Mouse (Mus musculus) hindbrain, embryonic 12.5 days (tissue): ENCODE measurements around the gene Pptc7. TPM values are rescaled to one million over a fixed set of nuclear protein-coding genes. Genes with fewer than 3 reads are reported as not detected.

Source experiments
- ATAC-seq: fragments of 200-750 bp; cut with Nextera tagmentation; 2 replicates; pipeline ENCODE4 v1.8.0; 2017; ENCODE audit warnings: moderate TSS enrichment; ENCODE audit not compliant: low FRiP score
- H3K27ac ChIP-seq: fragments of 300-500 bp; sonication (generic); 2 replicates; pipeline ENCODE4 v1.5.1; 2016; ENCODE audit warnings: mild to moderate bottlenecking
- H3K27me3 ChIP-seq: fragments of 300-500 bp; sonication (generic); 2 replicates; pipeline ENCODE4 v1.6.1; 2016; ENCODE audit warnings: mild to moderate bottlenecking
- H3K36me3 ChIP-seq: fragments of 300-500 bp; sonication (generic); 2 replicates; pipeline ENCODE4 v1.6.1; 2016; ENCODE audit warnings: mild to moderate bottlenecking
- H3K4me1 ChIP-seq: fragments of 300-500 bp; sonication (generic); 2 replicates; pipeline ENCODE4 v1.6.1; 2016
- H3K4me2 ChIP-seq: fragments of 300-500 bp; sonication (generic); replicated peaks from 2 replicates; pipeline ENCODE4 v1.6.1; 2016; ENCODE audit warnings: mild to moderate bottlenecking
- H3K4me3 ChIP-seq: fragments of 300-500 bp; sonication (generic); 2 replicates; pipeline ENCODE4 v1.5.1; 2016; ENCODE audit warnings: mild to moderate bottlenecking
- H3K9ac ChIP-seq: fragments of 300-500 bp; sonication (generic); 2 replicates; pipeline ENCODE4 v1.6.1; 2016; ENCODE audit warnings: mild to moderate bottlenecking, moderate library complexity
- H3K9me3 ChIP-seq: fragments of 300-500 bp; sonication (generic); replicated peaks from 2 replicates; pipeline ENCODE4 v1.6.1; 2016; ENCODE audit warnings: mild to moderate bottlenecking
- WGBS: fragments of 180-500 bp; shearing (Covaris S2); methylation state at CpG from one replicate; pipeline ENCODE4 v1.1.7; 2016; 5-methylcytosine and 5-hydroxymethylcytosine counted together
- polyA plus RNA-seq: library from polyadenylated mRNA; unstranded; fragments of >200 nt; fragmentation: Nextera tagmentation; extraction: Ambion mirVana; gene quantifications from 2 replicates; pipeline ENCODE4 v1.2.1, GENCODE M21; 2016

Gene Pptc7
- polyA plus RNA-seq, 1 experiment from 2014 or later: 11.1 TPM

- Histone ChIP-seq H3K27ac (no peak overlapping the region), H3K9ac (no peak overlapping the region), H3K4me2 (no peak overlapping the region), H3K36me3 (peaks cover 14% of the 10 kb centered on the region; the same call in 1 of the 2 replicates), H3K27me3 (no peaks in the 10 kb centered on the region), H3K4me1 (peaks cover 23% of the 10 kb centered on the region), H3K4me3 (no peak overlapping the region), H3K9me3 (no peaks in the 10 kb centered on the region)
- ATAC-seq: no peak
- 93% methylated on average over 4 of the region's 4 CpGs for WGBS
Measured at GRCm38 (mm10) chr5:122288147-122288811, 4.1 kb downstream of the Pptc7 start.

GRCm38 (mm10) chr5:122291149-122291548, 7.0 kb downstream of the Pptc7 start:
- Histone ChIP-seq H3K4me3 (no peak overlapping the region), H3K9me3 (no peaks in the 10 kb centered on the region), H3K4me1 (peaks cover 31% of the 10 kb centered on the region), H3K9ac (no peak overlapping the region), H3K27ac (no peak overlapping the region), H3K27me3 (no peaks in the 10 kb centered on the region), H3K4me2 (no peak overlapping the region), H3K36me3 (peaks cover 14% of the 10 kb centered on the region; the same call in 1 of the 2 replicates)
- ATAC-seq: no peak
- WGBS: 49% methylated on average over 6 of the region's 6 CpGs

- Histone ChIP-seq H3K36me3 (peaks cover 14% of the 10 kb centered on the region; the same call in 1 of the 2 replicates), H3K4me1 (peaks cover 27% of the 10 kb centered on the region), H3K4me2 (no peak overlapping the region), H3K9ac (no peak overlapping the region), H3K27ac (no peak overlapping the region), H3K9me3 (no peaks in the 10 kb centered on the region), H3K4me3 (no peak overlapping the region), H3K27me3 (no peaks in the 10 kb centered on the region)
- ATAC-seq: no peak
- 76% methylated on average over 17 of the region's 17 CpGs for WGBS
Measured at GRCm38 (mm10) chr5:122291553-122292339, 7.6 kb downstream of the Pptc7 start.

GRCm38 (mm10) chr5:122293131-122293530, 9.0 kb downstream of the Pptc7 start:
- WGBS: 82% methylated on average over 6 of the region's 6 CpGs
- no peak overlapping the region for H3K27ac ChIP-seq
- H3K4me1 ChIP-seq: peaks cover 27% of the 10 kb centered on the region

GRCm38 (mm10) chr5:122294219-122294735, 10.1 kb downstream of the Pptc7 start:
- Histone ChIP-seq H3K4me2 (no peak overlapping the region), H3K27ac (peak overlapping the region; percentile 69)
- 49% methylated on average over 3 of the region's 3 CpGs for WGBS

More at GRCm38 (mm10) chr5:122293131-122293530, 9.0 kb downstream of the Pptc7 start:
- no peaks in the 10 kb centered on the region for H3K9me3 ChIP-seq
- no peak overlapping the region for H3K4me2 ChIP-seq
- ATAC-seq: no peak
- peaks cover 6% of the 10 kb centered on the region; the same call in 1 of the 2 replicates for H3K36me3 ChIP-seq
- no peak overlapping the region for H3K9ac ChIP-seq
- H3K27me3 ChIP-seq: no peaks in the 10 kb centered on the region
- no peak overlapping the region for H3K4me3 ChIP-seq

GRCm38 (mm10) chr5:122295113-122295935, 11.2 kb downstream of the Pptc7 start:
- H3K4me2 ChIP-seq: no peak overlapping the region
- no peaks in the 10 kb centered on the region for H3K9me3 ChIP-seq
- peaks cover 27% of the 10 kb centered on the region for H3K4me1 ChIP-seq
- no peak for ATAC-seq
- H3K36me3 ChIP-seq: no peaks in the 10 kb centered on the region
- no peak overlapping the region for H3K4me3 ChIP-seq
- H3K9ac ChIP-seq: no peak overlapping the region
- no peak overlapping the region for H3K27ac ChIP-seq
- H3K27me3 ChIP-seq: no peaks in the 10 kb centered on the region
- 73% methylated on average over 14 of the region's 14 CpGs for WGBS

More at GRCm38 (mm10) chr5:122294219-122294735, 10.1 kb downstream of the Pptc7 start:
- Histone ChIP-seq H3K9me3 (no peaks in the 10 kb centered on the region), H3K9ac (no peak overlapping the region), H3K27me3 (no peaks in the 10 kb centered on the region), H3K4me3 (no peak overlapping the region), H3K36me3 (no peaks in the 10 kb centered on the region), H3K4me1 (peaks cover 27% of the 10 kb centered on the region)
- no peak for ATAC-seq

GRCm38 (mm10) chr5:122300071-122300518, 15.9 kb downstream of the Pptc7 start:
- no peak for ATAC-seq
- Histone ChIP-seq H3K4me3 (no peak overlapping the region), H3K4me1 (peaks cover 18% of the 10 kb centered on the region), H3K9ac (no peak overlapping the region), H3K9me3 (no peaks in the 10 kb centered on the region), H3K4me2 (no peak overlapping the region), H3K27me3 (no peaks in the 10 kb centered on the region), H3K27ac (no peak overlapping the region), H3K36me3 (no peaks in the 10 kb centered on the region)
- 87% methylated on average over 6 of the region's 6 CpGs for WGBS

GRCm38 (mm10) chr5:122302810-122303745, 18.9 kb downstream of the Pptc7 start:
- Histone ChIP-seq H3K4me2 (no peak overlapping the region), H3K4me3 (no peak overlapping the region), H3K4me1 (peaks cover 14% of the 10 kb centered on the region), H3K9ac (no peak overlapping the region), H3K27me3 (no peaks in the 10 kb centered on the region), H3K27ac (0 out of 2 replicates have a peak overlapping the region, but pooled peaks have one; percentile 23), H3K9me3 (no peaks in the 10 kb centered on the region), H3K36me3 (peaks cover 2% of the 10 kb centered on the region; the same call in 1 of the 2 replicates)
- 78% methylated on average over 17 of the region's 17 CpGs for WGBS
- no peak for ATAC-seq

GRCm38 (mm10) chr5:122303937-122304336, 19.8 kb downstream of the Pptc7 start:
- Histone ChIP-seq H3K4me3 (no peak overlapping the region), H3K4me1 (peaks cover 14% of the 10 kb centered on the region), H3K36me3 (peaks cover 10% of the 10 kb centered on the region; the same call in 1 of the 2 replicates), H3K27me3 (no peaks in the 10 kb centered on the region), H3K27ac (no peak overlapping the region), H3K9ac (no peak overlapping the region), H3K4me2 (no peak overlapping the region), H3K9me3 (no peaks in the 10 kb centered on the region)
- WGBS: 91% methylated on average over 7 of the region's 7 CpGs
- no peak for ATAC-seq

GRCm38 (mm10) chr5:122304541-122304940, 20.4 kb downstream of the Pptc7 start:
- no peaks in the 10 kb centered on the region for H3K27me3 ChIP-seq
- no peak overlapping the region for H3K4me3 ChIP-seq
- H3K4me1 ChIP-seq: peaks cover 14% of the 10 kb centered on the region
- H3K9ac ChIP-seq: no peak overlapping the region
- H3K4me2 ChIP-seq: no peak overlapping the region
- WGBS: 82% methylated on average over 6 of the region's 6 CpGs
- no peak overlapping the region for H3K27ac ChIP-seq
- no peaks in the 10 kb centered on the region for H3K9me3 ChIP-seq
- peaks cover 10% of the 10 kb centered on the region; the same call in 1 of the 2 replicates for H3K36me3 ChIP-seq
- no peak for ATAC-seq

GRCm38 (mm10) chr5:122305472-122305871, 21.3 kb downstream of the Pptc7 start:
- no peak overlapping the region for H3K27ac ChIP-seq
- H3K9me3 ChIP-seq: no peaks in the 10 kb centered on the region
- H3K4me1 ChIP-seq: peaks cover 14% of the 10 kb centered on the region
- 94% methylated on average over 7 of the region's 7 CpGs for WGBS
- H3K27me3 ChIP-seq: no peaks in the 10 kb centered on the region
- H3K36me3 ChIP-seq: peaks cover 10% of the 10 kb centered on the region; the same call in 1 of the 2 replicates
- no peak overlapping the region for H3K4me3 ChIP-seq
- no peak overlapping the region for H3K4me2 ChIP-seq
- H3K9ac ChIP-seq: no peak overlapping the region
- no peak for ATAC-seq
